Mouse (Mus musculus) myocyte (in vitro differentiated cells): Measurements from ENCODE around the gene Ahcyl1. TPM values are rescaled to one million over a fixed set of nuclear protein-coding genes. Genes with fewer than 3 reads are reported as not detected.

Source experiments
- H3K27me3 ChIP-seq: one replicate; pipeline ENCODE4 v1.6.1; 2011; ENCODE audit not compliant: control insufficient read depth, insufficient read depth, insufficient read length
- H3K36me3 ChIP-seq: one replicate; pipeline ENCODE4 v1.6.1; 2011; ENCODE audit not compliant: control insufficient read depth, insufficient read depth
- H3K4me2 ChIP-seq: one replicate; pipeline ENCODE4 v1.6.1; 2011; ENCODE audit warnings: low read depth, control low read depth
- H3K4me3 ChIP-seq: one replicate; pipeline ENCODE4 v1.5.1; 2011; ENCODE audit warnings: mild to moderate bottlenecking, control low read depth, moderate library complexity
- H3K79me2 ChIP-seq: one replicate; pipeline ENCODE4 v1.6.1; 2011; ENCODE audit not compliant: control insufficient read depth, insufficient read depth
- H3ac ChIP-seq: one replicate; pipeline ENCODE4 v1.6.1; 2011; ENCODE audit not compliant: control insufficient read depth, insufficient read length
- CEBPB ChIP-seq: IDR thresholded peaks from 2 replicates; pipeline ENCODE4 v1.6.1; 2011; ENCODE audit warnings: mild to moderate bottlenecking, moderate library complexity; ENCODE audit not compliant: poor library complexity, insufficient read depth, severe bottlenecking
- E2F4 ChIP-seq: IDR thresholded peaks from one replicate; pipeline ENCODE4 v1.6.1; 2011; ENCODE audit warnings: mild to moderate bottlenecking, control low read depth, moderate library complexity; ENCODE audit not compliant: insufficient read depth
- MAX ChIP-seq: IDR thresholded peaks from one replicate; pipeline ENCODE4 v1.6.1; 2011; ENCODE audit warnings: low read depth, mild to moderate bottlenecking, control low read depth
- MYOD1 ChIP-seq, 3 experiments: IDR thresholded peaks; one replicate each; pipeline ENCODE4 v1.6.1; 2011; ENCODE audit warnings: control low read depth in 2 of 3, low read depth in 2 of 3, mild to moderate bottlenecking in 2 of 3, moderate library complexity in 1 of 3; ENCODE audit not compliant: insufficient read length in 2 of 3, control insufficient read depth in 1 of 3
- MYOG ChIP-seq, 3 experiments: IDR thresholded peaks; one replicate each; pipeline ENCODE4 v1.6.1; 2011; ENCODE audit warnings: control low read depth in 2 of 3, low read depth in 2 of 3, mild to moderate bottlenecking in 2 of 3; ENCODE audit not compliant: insufficient read length in 2 of 3, control insufficient read depth in 1 of 3, insufficient read depth in 1 of 3
- POLR2A ChIP-seq: IDR thresholded peaks from one replicate; pipeline ENCODE4 v1.6.1; 2011; ENCODE audit warnings: low read depth, mild to moderate bottlenecking, control low read depth, moderate library complexity; ENCODE audit not compliant: insufficient read length
- POLR2AphosphoS2 ChIP-seq: IDR thresholded peaks from one replicate; pipeline ENCODE4 v1.6.1; 2011; ENCODE audit warnings: low read depth, control low read depth; ENCODE audit not compliant: insufficient read length
- REST ChIP-seq: IDR thresholded peaks from one replicate; pipeline ENCODE4 v1.6.1; 2011; ENCODE audit warnings: mild to moderate bottlenecking, control low read depth, moderate library complexity; ENCODE audit not compliant: insufficient read depth, insufficient read length
- SRF ChIP-seq: IDR thresholded peaks from one replicate; pipeline ENCODE4 v1.6.1; 2011; ENCODE audit warnings: low read depth; ENCODE audit not compliant: control insufficient read depth, insufficient read length
- TCF12 ChIP-seq: IDR thresholded peaks from one replicate; pipeline ENCODE4 v1.6.1; 2011; ENCODE audit warnings: mild to moderate bottlenecking, control low read depth; ENCODE audit not compliant: poor library complexity, insufficient read depth, severe bottlenecking
- TCF3 ChIP-seq: IDR thresholded peaks from one replicate; pipeline ENCODE4 v1.6.1; 2011; ENCODE audit warnings: low read depth, control low read depth; ENCODE audit not compliant: insufficient read length
- USF1 ChIP-seq: IDR thresholded peaks from one replicate; pipeline ENCODE4 v1.6.1; 2011; ENCODE audit warnings: low read depth, mild to moderate bottlenecking, control low read depth, moderate library complexity
- polyA plus RNA-seq: library from polyadenylated mRNA; unstranded; fragments of >200 nt; fragmentation: generic; extraction: Trizol; gene quantifications from one replicate; pipeline ENCODE4 v1.2.1, GENCODE M21; 2012; ENCODE audit warnings: missing spikeins

Ahcyl1 gene
- polyA plus RNA-seq = 51.0 TPM

DNA sequence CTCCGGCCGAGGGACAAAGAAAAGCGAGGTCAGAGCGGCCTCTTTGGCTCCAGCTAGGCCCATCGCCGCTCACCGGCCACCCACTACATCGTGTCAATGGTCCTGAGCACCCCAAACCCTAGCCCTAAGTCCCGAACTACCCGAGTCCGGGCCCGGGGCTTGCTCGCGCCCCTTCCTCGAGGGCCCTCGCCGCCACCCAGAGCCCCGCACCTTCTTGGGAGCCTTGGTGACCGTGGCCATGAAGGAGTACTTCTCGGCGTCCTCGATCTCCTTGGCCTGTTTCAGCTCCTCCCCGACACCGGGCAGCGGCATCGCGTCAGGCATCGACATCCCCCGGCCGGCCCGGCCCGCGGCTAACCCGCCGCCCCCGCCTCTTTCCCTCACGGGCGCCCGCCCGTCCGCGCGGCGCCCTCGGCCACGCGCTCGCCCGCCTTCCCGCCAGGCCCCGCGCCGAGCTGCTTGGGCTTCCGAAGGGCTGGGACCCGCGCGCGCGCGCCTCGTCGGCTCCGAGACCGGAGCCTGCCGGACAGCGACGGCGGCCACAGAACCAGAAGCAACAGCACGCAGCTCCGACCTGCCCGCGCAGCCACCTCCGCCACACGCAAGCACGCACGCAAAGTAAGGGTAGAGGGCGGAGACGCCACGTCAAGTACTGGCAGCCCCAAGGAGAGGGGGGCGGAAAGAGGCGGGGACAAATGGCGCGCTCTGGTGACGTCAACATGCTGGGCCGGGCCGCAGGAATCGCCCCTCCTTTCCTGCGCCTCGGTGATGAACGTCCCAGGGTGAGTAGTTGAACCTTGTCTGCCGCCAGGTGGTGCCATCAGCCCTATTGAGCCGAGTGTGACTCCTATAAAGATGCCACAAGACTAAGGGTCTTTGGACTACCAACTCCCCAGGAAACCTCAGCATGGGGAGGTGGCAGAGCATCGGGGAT, at the start of gene Ahcyl1:
Ahcyl1 (minus strand) TSS at position 613 of the 934 bp plus-strand sequence.
- peak within 1 kb of the TSS; percentile 72 for H3K4me2 ChIP-seq
- H3ac ChIP-seq = peak within 1 kb of the TSS; percentile 100
- TF ChIP-seq MYOG (IDR thresholded peaks at IDR 0.05; ENCODE audit: control insufficient read depth in 1 of 3, insufficient read depth in 1 of 3, insufficient read length in 2 of 3, low read depth in 2 of 3) = peak in 2 of 3 experiments; percentile 27 to 55
- TF ChIP-seq TCF3 = no peak
- TF ChIP-seq E2F4 = no peak
- no peak for TF ChIP-seq USF1
- TF ChIP-seq MYOD1 (IDR thresholded peaks at IDR 0.05; ENCODE audit: control insufficient read depth in 1 of 3, insufficient read length in 2 of 3, low read depth in 2 of 3) = peak in 1 of 3 experiments; percentile 22
- TF ChIP-seq POLR2AphosphoS2 = peak; percentile 95
- peak; percentile 53 for TF ChIP-seq REST
- peak; percentile 84 for TF ChIP-seq SRF
- TF ChIP-seq TCF12 = no peak
- peak; percentile 95 for TF ChIP-seq POLR2A
- no peak for TF ChIP-seq MAX
- TF ChIP-seq CEBPB = no peak
- peaks cover 5% of the 10 kb centered on the region for H3K36me3 ChIP-seq
- peak within 1 kb of the TSS; percentile 84 for H3K4me3 ChIP-seq
- H3K27me3 ChIP-seq = no peaks in the 10 kb centered on the region
- peaks cover 48% of the 10 kb centered on the region for H3K79me2 ChIP-seq

DNA sequence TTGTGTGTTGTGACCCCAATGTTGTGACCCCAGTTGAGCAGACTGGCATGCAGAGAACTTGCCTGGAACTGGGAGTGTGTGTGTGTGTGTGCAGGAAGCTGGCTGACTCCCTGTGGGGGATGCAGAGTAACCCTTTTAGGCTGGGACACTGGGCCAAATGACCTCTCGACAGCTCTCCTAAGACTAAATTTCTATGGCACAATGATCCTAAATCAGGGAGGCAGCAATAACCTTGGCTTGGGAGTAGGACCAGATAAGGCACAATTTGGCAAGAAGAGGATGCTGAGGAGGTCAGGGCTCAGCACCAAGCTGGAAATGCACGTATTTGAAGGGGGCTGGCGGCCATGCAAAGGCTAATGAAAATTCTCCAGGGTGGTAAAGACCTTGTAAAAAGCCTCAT, 49.7 kb upstream of the Ahcyl1 start:
- peaks cover 7% of the 10 kb centered on the region for H3K79me2 ChIP-seq
- H3K4me2 ChIP-seq = no peak overlapping the region
- no peak overlapping the region for H3ac ChIP-seq
- H3K27me3 ChIP-seq = no peaks in the 10 kb centered on the region
- no peak for TF ChIP-seq SRF
- no peak for TF ChIP-seq USF1
- no peak for TF ChIP-seq TCF3
- no peak for TF ChIP-seq REST
- no peak for TF ChIP-seq E2F4
- TF ChIP-seq MYOG (IDR thresholded peaks at IDR 0.05; ENCODE audit: control insufficient read depth in 1 of 3, insufficient read depth in 1 of 3, insufficient read length in 2 of 3, low read depth in 2 of 3) = no peak
- TF ChIP-seq POLR2AphosphoS2 = peak; percentile 54
- H3K4me3 ChIP-seq = no peak overlapping the region
- peaks cover 56% of the 10 kb centered on the region for H3K36me3 ChIP-seq

DNA sequence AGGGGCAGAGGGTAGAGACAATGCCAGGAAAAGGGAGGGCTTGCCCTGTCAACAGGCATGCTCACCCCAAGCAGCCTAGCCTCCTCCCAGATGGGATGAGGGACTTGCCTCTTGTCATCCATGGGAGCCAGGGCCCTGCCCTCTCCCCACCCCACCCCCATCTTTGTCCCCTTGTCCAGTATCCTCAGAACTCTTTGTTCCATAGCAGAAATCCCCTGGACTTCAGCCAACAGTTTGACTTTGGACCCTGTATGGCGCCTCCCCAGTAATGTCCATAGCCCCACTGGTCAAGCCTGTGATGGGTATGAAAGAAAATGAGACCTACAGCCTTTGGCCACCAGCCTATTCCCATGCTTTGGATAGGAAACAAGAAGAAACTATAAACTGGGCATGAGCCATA, 47.3 kb upstream of the Ahcyl1 start:
- no peak for TF ChIP-seq POLR2AphosphoS2
- no peak for TF ChIP-seq MAX
- no peak for TF ChIP-seq TCF12
- TF ChIP-seq REST = no peak
- Histone ChIP-seq H3K79me2 (no peaks in the 10 kb centered on the region), H3K4me3 (no peak overlapping the region), H3K36me3 (peaks cover 43% of the 10 kb centered on the region), H3K4me2 (no peak overlapping the region), H3ac (no peak overlapping the region), H3K27me3 (no peaks in the 10 kb centered on the region)

DNA sequence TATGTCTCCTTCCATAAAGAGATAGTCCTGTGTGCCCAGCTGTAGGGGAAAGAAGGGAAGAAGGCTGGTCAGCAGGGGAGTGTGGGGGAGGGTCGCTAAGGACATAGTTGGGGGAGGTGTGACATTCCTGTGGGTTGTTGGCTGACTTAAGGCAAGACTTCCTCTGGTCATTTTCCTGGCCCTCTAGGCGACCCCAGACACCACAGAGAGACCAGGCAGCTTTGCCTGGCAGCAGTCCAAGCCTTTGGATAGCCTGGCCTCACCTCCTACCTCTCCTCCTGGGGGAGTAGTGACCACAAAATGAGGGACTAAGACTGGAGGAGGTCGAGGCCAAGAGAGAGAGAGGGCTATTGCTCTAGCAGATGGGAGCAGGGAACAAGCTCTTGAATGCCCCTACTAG, 46.7 kb upstream of the Ahcyl1 start:
- Histone ChIP-seq H3ac (no peak overlapping the region), H3K4me3 (no peak overlapping the region), H3K79me2 (no peaks in the 10 kb centered on the region), H3K36me3 (peaks cover 43% of the 10 kb centered on the region), H3K4me2 (no peak overlapping the region), H3K27me3 (no peaks in the 10 kb centered on the region)
- no peak for TF ChIP-seq REST
- no peak for TF ChIP-seq MYOG (IDR thresholded peaks at IDR 0.05; ENCODE audit: control insufficient read depth in 1 of 3, insufficient read depth in 1 of 3, insufficient read length in 2 of 3, low read depth in 2 of 3)
- TF ChIP-seq E2F4 = no peak
- TF ChIP-seq CEBPB = no peak

DNA sequence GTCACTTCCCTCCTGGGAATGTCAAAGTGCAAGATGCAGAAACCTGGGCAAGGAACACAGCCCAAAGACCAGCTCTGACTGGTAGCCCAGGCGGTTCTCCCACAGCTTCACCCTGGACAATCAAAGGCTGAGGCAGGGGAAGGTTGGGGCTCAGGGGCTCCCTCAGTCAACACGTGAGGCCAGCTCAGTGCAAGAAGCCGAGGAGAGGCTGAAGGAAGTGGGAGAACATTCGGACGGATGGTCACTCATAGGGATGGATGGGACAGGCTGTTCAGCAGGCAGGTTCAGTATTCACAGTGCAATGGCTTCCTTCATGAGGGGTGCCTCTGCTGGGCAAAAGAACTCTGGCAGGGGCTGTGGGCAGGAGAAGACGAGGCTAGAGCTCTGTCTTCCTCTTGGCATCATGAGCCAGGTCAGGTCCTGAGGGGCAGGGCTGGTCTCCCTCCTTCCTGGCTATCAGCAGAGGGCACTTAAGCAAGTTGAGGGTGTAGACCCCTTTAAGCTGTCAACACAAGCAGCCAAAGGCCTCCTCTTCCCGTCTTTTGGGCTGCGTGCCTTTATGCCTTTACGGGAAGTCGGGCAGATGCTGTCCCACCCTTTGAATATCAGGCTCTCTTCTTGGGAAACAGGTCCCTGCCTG, 45.8 kb upstream of the Ahcyl1 start:
- H3K36me3 ChIP-seq = peaks cover 35% of the 10 kb centered on the region

More for the DNA sequence above, 45.8 kb upstream of the Ahcyl1 start:
- no peaks in the 10 kb centered on the region for H3K79me2 ChIP-seq
- no peak overlapping the region for H3ac ChIP-seq
- H3K4me3 ChIP-seq = no peak overlapping the region
- no peaks in the 10 kb centered on the region for H3K27me3 ChIP-seq
- no peak overlapping the region for H3K4me2 ChIP-seq
- TF ChIP-seq MAX (no peak), POLR2AphosphoS2 (peak; percentile 66), TCF12 (no peak)
